Mouse (Mus musculus): Measurements from ENCODE around the gene Hnrnpa0. TPM values are rescaled to one million over a fixed set of nuclear protein-coding genes. Genes with fewer than 3 reads are reported as not detected.

Hnrnpa0 gene
- total RNA-seq, 2 experiments from 2014 or later = 12.9 to 29.6 TPM

DNA sequence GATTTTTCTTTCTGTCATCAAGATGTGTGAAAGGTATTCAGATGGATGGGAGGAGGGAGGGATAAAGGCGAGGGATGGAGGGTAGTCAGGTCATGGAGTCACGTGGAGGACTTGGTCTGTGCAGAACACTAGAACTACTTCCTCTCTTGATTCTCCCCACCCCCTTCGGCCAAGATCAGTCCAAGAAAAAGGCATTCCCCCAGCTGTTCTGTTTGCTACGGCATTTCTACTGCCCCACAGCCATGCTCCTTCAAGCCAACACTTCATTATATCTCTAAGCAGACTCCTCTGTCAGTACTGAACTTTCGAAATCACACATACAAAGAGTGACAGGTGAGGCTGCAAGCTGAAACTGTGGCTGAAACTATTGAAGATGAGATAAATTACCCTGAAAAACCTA lies 45.3 kb downstream of the Hnrnpa0 start:
- ATAC-seq (replicated peaks; ENCODE audit: low FRiP score, poor library complexity, severe bottlenecking) = no peak

DNA sequence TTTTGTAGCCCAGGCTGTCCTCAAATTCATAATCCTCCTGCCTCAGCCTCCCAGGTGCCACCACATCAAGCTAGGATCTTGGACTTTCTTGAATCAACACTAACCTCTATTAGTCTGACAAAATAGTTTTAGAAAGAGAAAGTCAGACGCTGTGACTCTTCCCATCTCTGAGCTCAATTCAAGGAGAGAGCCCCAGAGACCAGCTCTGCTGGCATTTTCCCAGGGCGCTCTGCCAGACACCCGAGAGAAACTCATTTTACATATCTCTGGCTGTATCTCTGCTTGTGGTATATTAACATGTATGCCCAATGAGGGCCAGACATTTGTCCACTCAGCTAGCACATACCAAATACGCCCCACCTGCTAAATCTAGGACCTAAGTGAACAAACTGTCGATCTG lies 50.0 kb downstream of the Hnrnpa0 start:
- no peak for ATAC-seq (replicated peaks; ENCODE audit: low FRiP score, poor library complexity, severe bottlenecking)

Other genes starting within 250 kb of the Hnrnpa0 start
- not detected in 2 replicates for gene Spock1, start 220.2 kb downstream of the Hnrnpa0 start, total RNA-seq (2015; ENCODE audit: low replicate concordance)
- not detected in 2 replicates for gene Spock1, start 220.2 kb downstream of the Hnrnpa0 start, total RNA-seq (2017; ENCODE audit: low replicate concordance)
- 0.21 TPM in 1 of 2 replicates, not detected in the other for gene Klhl3, start 15.0 kb downstream of the Hnrnpa0 start, total RNA-seq (2015; ENCODE audit: low replicate concordance)
- gene Klhl3, start 15.0 kb downstream of the Hnrnpa0 start, total RNA-seq (2017; ENCODE audit: low replicate concordance) = 0.14 TPM in 1 of 2 replicates, not detected in the other
- 9.2 and 15.0 TPM in 2 replicates for gene Idnk, start 29.1 kb upstream of the Hnrnpa0 start, total RNA-seq (2015; ENCODE audit: low replicate concordance)
- gene Idnk, start 29.1 kb upstream of the Hnrnpa0 start, total RNA-seq (2017; ENCODE audit: low replicate concordance) = 4.7 and 14.4 TPM in 2 replicates
- gene Ubqln1, start 87.1 kb upstream of the Hnrnpa0 start, total RNA-seq (2015; ENCODE audit: low replicate concordance) = 15.5 and 15.8 TPM in 2 replicates
- 19.3 and 20.6 TPM in 2 replicates for gene Ubqln1, start 87.1 kb upstream of the Hnrnpa0 start, total RNA-seq (2017; ENCODE audit: low replicate concordance)
- 1.3 and 6.1 TPM in 2 replicates for gene Gkap1, start 147.1 kb upstream of the Hnrnpa0 start, total RNA-seq (2015; ENCODE audit: low replicate concordance)
- 4.5 and 5.6 TPM in 2 replicates for gene Gkap1, start 147.1 kb upstream of the Hnrnpa0 start, total RNA-seq (2017; ENCODE audit: low replicate concordance)
- not detected in 2 replicates for gene Kif27, start 230.6 kb upstream of the Hnrnpa0 start, total RNA-seq (2015; ENCODE audit: low replicate concordance)
- gene Kif27, start 230.6 kb upstream of the Hnrnpa0 start, total RNA-seq (2017; ENCODE audit: low replicate concordance) = not detected in 2 replicates